Mouse (Mus musculus) megakaryocyte, embryonic 14.5 days (primary cell): ENCODE measurements around the gene Siglec1.

ENCODE experiments used
- FLI1 ChIP-seq: IDR thresholded peaks from 2 replicates; pipeline ENCODE4 v1.6.1; 2012; ENCODE audit warnings: low read length, inconsistent platforms, mixed read lengths
- GATA1 ChIP-seq: IDR thresholded peaks from 3 replicates; pipeline ENCODE4 v1.6.1; 2012; ENCODE audit warnings: mixed read lengths, low read length, inconsistent platforms, borderline replicate concordance

DNA sequence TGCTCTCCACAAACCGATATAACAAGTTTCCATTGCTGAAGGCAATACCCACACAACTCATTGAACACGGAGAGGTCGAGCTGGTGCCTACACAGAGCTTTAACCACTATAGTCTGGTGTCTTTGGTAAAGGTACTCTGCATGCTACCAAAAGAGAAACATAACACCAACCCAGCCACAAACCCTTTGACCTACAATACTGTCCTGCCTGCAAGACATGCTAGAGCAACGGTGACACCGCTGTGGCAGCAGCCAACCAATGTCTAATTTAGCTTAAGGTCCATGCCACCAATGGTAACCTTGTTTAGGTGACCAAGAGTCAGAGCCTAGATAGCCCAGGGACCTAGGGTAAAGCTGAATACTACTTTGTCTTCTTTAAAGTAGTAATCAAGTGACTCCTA lies 7.0 kb upstream of the Siglec1 start:
- TF ChIP-seq FLI1 = no peak
- TF ChIP-seq GATA1 = no peak
